Mouse (Mus musculus) 416B (cell line): ENCODE results near the gene Ppp1r21.

Experiments
- DNase-seq: peaks from one replicate; pipeline ENCODE4 v3.0.0; 2011; ENCODE audit warnings: low read depth

The Ppp1r21 gene

GRCm38 (mm10) chr17:88613721-88614120 lies 83.8 kb downstream of the Ppp1r21 start:
- DNase-seq: no peak

- DNase-seq: no peak
Observed at GRCm38 (mm10) chr17:88614234-88614633, 84.3 kb downstream of the Ppp1r21 start.

GRCm38 (mm10) chr17:88614733-88615132 lies 84.8 kb downstream of the Ppp1r21 start:
- DNase-seq: no peak

- no peak for DNase-seq
Observed at GRCm38 (mm10) chr17:88615492-88616155, 85.7 kb downstream of the Ppp1r21 start.

GRCm38 (mm10) chr17:88620935-88621334 lies 91.0 kb downstream of the Ppp1r21 start:
- no peak for DNase-seq

- no peak for DNase-seq
Observed at GRCm38 (mm10) chr17:88621374-88621773, 91.5 kb downstream of the Ppp1r21 start.

GRCm38 (mm10) chr17:88622711-88623110 lies 92.8 kb downstream of the Ppp1r21 start:
- DNase-seq: no peak

- no peak for DNase-seq
Observed at GRCm38 (mm10) chr17:88624386-88624785, 94.5 kb downstream of the Ppp1r21 start.

- DNase-seq: no peak
Observed at GRCm38 (mm10) chr17:88625350-88625749, 95.4 kb downstream of the Ppp1r21 start.

GRCm38 (mm10) chr17:88625931-88626330 lies 96.0 kb downstream of the Ppp1r21 start:
- peak; percentile 1 for DNase-seq

GRCm38 (mm10) chr17:88626347-88626811 lies 96.5 kb downstream of the Ppp1r21 start:
- DNase-seq: no peak

GRCm38 (mm10) chr17:88627150-88627549 lies 97.2 kb downstream of the Ppp1r21 start:
- no peak for DNase-seq

GRCm38 (mm10) chr17:88628676-88629380 lies 98.9 kb downstream of the Ppp1r21 start:
- no peak for DNase-seq

GRCm38 (mm10) chr17:88629381-88629759 lies 99.5 kb downstream of the Ppp1r21 start:
- DNase-seq: no peak

- DNase-seq: no peak
Observed at GRCm38 (mm10) chr17:88629931-88630553, 100.1 kb downstream of the Ppp1r21 start.

- no peak for DNase-seq
Observed at GRCm38 (mm10) chr17:88630554-88630948, 100.6 kb downstream of the Ppp1r21 start.

- DNase-seq: no peak
Observed at GRCm38 (mm10) chr17:88632631-88633030, 102.7 kb downstream of the Ppp1r21 start.

GRCm38 (mm10) chr17:88636076-88636475 lies 106.2 kb downstream of the Ppp1r21 start:
- DNase-seq: no peak

GRCm38 (mm10) chr17:88636587-88636986 lies 106.7 kb downstream of the Ppp1r21 start:
- DNase-seq: no peak
